Mouse (Mus musculus): ENCODE results near the gene Supt6. TPM values are rescaled to one million over a fixed set of nuclear protein-coding genes. Genes with fewer than 3 reads are reported as not detected.
"Not testable (repeated sequence)": the region's sequence is repeated elsewhere in the genome, so short reads cannot be mapped to it uniquely, and the experiment has no call there.

Gene Supt6
- polyA plus RNA-seq, 1 experiment from 2014 or later: 12.9 TPM

DNA sequence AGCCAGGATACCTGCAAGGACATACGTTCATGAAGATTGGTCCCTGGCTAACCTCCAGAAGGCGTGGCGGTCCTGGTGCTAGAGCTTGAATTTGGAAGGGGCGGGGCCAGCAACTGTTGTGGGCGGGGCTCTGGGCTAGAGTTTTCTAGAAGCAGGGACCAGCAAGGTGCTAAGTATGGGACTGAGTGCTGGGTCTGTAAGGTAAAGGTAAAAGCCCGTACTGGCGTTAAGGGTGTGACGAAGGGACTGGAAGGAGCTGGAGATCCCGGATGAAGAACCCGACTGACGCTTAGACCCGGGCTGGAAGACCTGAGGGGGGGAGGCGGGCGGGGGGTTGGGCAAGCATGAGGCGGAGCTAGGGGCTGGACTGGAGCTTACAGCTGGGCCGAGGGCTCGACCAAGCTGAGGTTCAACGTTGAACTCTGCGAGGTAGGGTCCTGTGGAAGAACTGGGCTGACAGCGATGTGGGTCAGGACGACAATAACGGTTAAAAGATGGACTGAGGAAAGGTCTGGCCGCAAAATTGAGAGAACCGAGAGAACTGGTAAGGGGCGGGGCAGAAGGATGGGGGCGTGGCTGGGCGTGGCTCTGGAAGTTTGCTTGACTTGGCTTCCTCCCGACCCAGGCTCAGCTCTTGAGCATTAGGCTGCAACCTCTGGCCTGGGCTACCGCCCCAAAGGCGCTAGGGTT lies 51.2 kb downstream of the Supt6 start:
- 4% methylated on average over 30 of the region's 30 CpGs for WGBS
- ATAC-seq (replicated peaks; ENCODE audit: insufficient number of reproducible peaks, insufficient read depth, low FRiP score, low read depth): peak; percentile 72
- peak overlapping the region; percentile 41; the same call in 1 of the 2 replicates for H3K27ac ChIP-seq

DNA sequence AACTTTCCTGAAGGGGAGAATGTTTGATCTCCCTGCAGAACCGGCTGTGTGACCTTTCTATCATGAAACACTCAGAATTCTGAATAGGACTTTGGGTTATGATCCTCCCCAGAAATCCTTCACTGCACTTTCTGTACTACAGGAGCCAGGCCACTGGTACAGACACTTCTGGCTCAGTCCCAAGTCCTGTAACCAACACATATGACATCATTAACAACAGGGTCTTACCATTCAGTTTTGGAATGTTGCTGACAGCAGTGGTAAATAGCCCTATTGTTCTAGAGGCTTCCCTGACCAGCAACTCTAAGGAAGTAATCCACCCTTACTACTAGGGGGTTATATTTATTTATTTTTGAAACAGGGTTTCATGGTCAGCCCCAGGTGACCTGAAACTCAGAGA lies 52.7 kb downstream of the Supt6 start, which contains the start of gene Proca1:
Gene Proca1 (plus strand): TSS at position 280 of the 400 bp plus-strand sequence.
- peaks cover 33% of the 10 kb centered on the region for H3K4me1 ChIP-seq (replicated peaks)
- peaks cover 24% of the 10 kb centered on the region for H3K36me3 ChIP-seq
- ATAC-seq (replicated peaks; ENCODE audit: insufficient number of reproducible peaks, insufficient read depth, low FRiP score, low read depth): no peak
- WGBS: 45% methylated on average over 1 of the region's 1 CpGs
- H3K27ac ChIP-seq: no peak within 1 kb of the TSS
- H3K4me2 ChIP-seq: peak within 1 kb of the TSS; percentile 89
- H3K9me3 ChIP-seq (replicated peaks): no peaks in the 10 kb centered on the region
- no peak within 1 kb of the TSS for H3K9ac ChIP-seq
- peak within 1 kb of the TSS; percentile 63 for H3K4me3 ChIP-seq
- no peaks in the 10 kb centered on the region for H3K27me3 ChIP-seq

More for the DNA sequence above, 51.2 kb downstream of the Supt6 start:
- Histone ChIP-seq H3K9ac (peak overlapping the region; percentile 58), H3K4me2 (peak overlapping the region; percentile 89), H3K4me3 (peak overlapping the region; percentile 63), H3K9me3 (replicated peaks) (no peaks in the 10 kb centered on the region), H3K4me1 (replicated peaks) (peaks cover 24% of the 10 kb centered on the region), H3K36me3 (peaks cover 24% of the 10 kb centered on the region), H3K27me3 (no peaks in the 10 kb centered on the region)

- Histone ChIP-seq H3K27me3 (no peaks in the 10 kb centered on the region), H3K36me3 (peaks cover 24% of the 10 kb centered on the region), H3K4me3 (peak overlapping the region; percentile 60; the same call in 1 of the 2 replicates), H3K4me2 (peak overlapping the region; percentile 81), H3K27ac (peak overlapping the region; percentile 97), H3K9me3 (replicated peaks) (no peaks in the 10 kb centered on the region), H3K4me1 (replicated peaks) (peaks cover 26% of the 10 kb centered on the region), H3K9ac (no peak overlapping the region)
- 67% methylated on average over 6 of the region's 6 CpGs for WGBS
- ATAC-seq (replicated peaks; ENCODE audit: insufficient number of reproducible peaks, insufficient read depth, low FRiP score, low read depth): no peak
Measured at GRCm38 (mm10) chr11:78190041-78190440, 55.7 kb downstream of the Supt6 start.

DNA sequence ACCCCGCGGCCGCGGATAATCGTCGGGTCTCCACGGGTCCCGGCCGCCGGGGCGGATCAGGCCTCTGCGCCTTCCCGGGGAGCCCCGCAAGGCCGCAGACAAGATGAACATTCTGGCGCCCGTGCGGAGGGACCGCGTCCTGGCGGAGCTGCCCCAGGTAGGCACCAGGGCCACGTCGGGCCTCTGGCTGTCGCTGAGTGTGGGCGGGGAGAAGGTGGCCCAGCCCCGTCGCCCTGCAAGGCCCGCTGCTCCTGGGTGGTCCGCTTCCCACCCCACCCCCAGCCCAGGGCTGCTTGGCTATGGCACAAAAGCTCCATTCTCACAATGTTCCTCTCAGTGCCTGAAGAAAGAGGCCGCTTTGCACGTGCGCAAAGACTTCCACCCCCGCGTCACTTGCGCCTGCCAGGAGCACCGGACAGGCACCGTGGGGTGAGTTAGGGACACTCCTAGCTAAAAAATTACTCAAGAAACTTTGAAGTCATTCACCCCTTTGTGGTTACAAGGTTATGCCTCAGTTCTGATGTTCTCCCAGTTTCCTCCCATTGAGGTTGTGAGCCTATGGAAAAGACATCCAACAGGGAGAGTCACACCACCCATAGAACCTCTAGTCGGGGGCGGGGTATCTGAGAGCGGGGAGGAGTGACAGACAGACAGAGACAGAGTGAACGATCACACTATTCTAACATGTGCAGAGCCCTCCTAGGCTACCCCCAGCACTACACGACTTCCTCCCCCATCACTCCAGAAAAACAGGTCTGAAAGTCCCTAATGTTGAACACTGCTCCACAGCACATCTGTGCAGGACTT lies 56.4 kb downstream of the Supt6 start:
- under 1% methylated on average over 42 of the region's 42 CpGs for WGBS
- peak overlapping the region; percentile 80 for H3K9ac ChIP-seq
- H3K27ac ChIP-seq: peak overlapping the region; percentile 97
- ATAC-seq (replicated peaks; ENCODE audit: insufficient number of reproducible peaks, insufficient read depth, low FRiP score, low read depth): peak; percentile 83
- peaks cover 21% of the 10 kb centered on the region for H3K4me1 ChIP-seq (replicated peaks)
- peaks cover 24% of the 10 kb centered on the region for H3K36me3 ChIP-seq
- no peaks in the 10 kb centered on the region for H3K27me3 ChIP-seq
- peak overlapping the region; percentile 60 for H3K4me3 ChIP-seq
- no peaks in the 10 kb centered on the region for H3K9me3 ChIP-seq (replicated peaks)
- H3K4me2 ChIP-seq: peak overlapping the region; percentile 81

- Histone ChIP-seq H3K4me2 (peak within 1 kb of the TSS; percentile 81), H3K36me3 (peaks cover 24% of the 10 kb centered on the region), H3K27ac (peak within 1 kb of the TSS; percentile 97), H3K27me3 (no peaks in the 10 kb centered on the region), H3K4me3 (peak within 1 kb of the TSS; percentile 60), H3K9me3 (replicated peaks) (no peaks in the 10 kb centered on the region), H3K4me1 (replicated peaks) (peaks cover 21% of the 10 kb centered on the region), H3K9ac (peak within 1 kb of the TSS; percentile 80)
- WGBS: under 1% methylated on average over 80 of the region's 80 CpGs
- peak; percentile 82 for ATAC-seq (replicated peaks; ENCODE audit: insufficient number of reproducible peaks, insufficient read depth, low FRiP score, low read depth)
Measured at GRCm38 (mm10) chr11:78188331-78189233, 57.2 kb downstream of the Supt6 start, which contains the start of gene Rab34. Gene Rab34 (plus strand): TSS chr11:78188430.

GRCm38 (mm10) chr11:78184702-78185101 lies 61.1 kb downstream of the Supt6 start:
- not testable (repeated sequence) for H3K9ac ChIP-seq; H3K9me3 ChIP-seq (replicated peaks); H3K27me3 ChIP-seq; H3K4me3 ChIP-seq; H3K27ac ChIP-seq; H3K4me2 ChIP-seq; ATAC-seq (replicated peaks; ENCODE audit: insufficient number of reproducible peaks, insufficient read depth, low FRiP score, low read depth)
- Histone ChIP-seq H3K36me3 (peaks cover 26% of the 10 kb centered on the region), H3K4me1 (replicated peaks) (peaks cover 38% of the 10 kb centered on the region)
- WGBS: 92% methylated on average over 6 of the region's 6 CpGs

DNA sequence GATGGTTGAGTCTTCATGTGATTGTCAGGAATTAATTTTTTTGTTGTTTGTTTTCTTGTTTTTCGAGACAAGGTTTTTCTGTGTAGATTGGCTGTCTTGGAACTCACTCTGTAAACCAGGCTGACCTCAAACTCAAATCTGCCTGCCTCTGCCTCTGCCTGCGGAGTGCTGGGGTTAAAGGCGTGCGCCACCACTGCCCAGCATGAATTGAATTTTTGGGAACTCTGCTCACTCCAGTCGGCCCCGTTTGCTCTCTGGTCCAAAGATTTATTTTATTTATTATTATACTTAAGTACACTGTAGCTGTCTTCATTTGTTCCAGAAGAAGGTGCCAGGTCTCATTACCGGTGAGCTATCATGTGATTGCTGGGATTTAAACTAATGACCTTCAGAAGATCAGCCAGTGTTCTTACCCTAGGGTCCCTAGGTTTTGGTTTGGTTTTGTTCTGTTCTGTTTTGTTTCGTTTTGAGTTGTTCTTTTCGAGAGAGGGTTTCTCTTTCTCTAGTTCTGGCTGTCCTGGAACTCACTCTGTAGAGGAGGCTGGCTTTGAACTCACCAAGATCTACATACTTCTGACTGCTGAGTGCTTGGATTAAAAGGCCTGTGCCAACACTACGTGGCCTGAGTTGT lies 61.8 kb downstream of the Supt6 start:
- Histone ChIP-seq H3K27me3 (no peaks in the 10 kb centered on the region), H3K4me2 (peak overlapping the region; percentile 61), H3K27ac (peak overlapping the region; percentile 92), H3K9me3 (replicated peaks) (no peaks in the 10 kb centered on the region), H3K4me3 (peak overlapping the region; percentile 90), H3K9ac (no peak overlapping the region), H3K4me1 (replicated peaks) (peaks cover 38% of the 10 kb centered on the region), H3K36me3 (peaks cover 29% of the 10 kb centered on the region)
- no peak for ATAC-seq (replicated peaks; ENCODE audit: insufficient number of reproducible peaks, insufficient read depth, low FRiP score, low read depth)
- WGBS: 49% methylated on average over 10 of the region's 10 CpGs

- H3K36me3 ChIP-seq: peaks cover 29% of the 10 kb centered on the region
- peak within 1 kb of the TSS; percentile 90 for H3K4me3 ChIP-seq
- WGBS: under 1% methylated on average over 38 of the region's 38 CpGs
- peak within 1 kb of the TSS; percentile 92 for H3K27ac ChIP-seq
- peaks cover 37% of the 10 kb centered on the region for H3K4me1 ChIP-seq (replicated peaks)
- peak within 1 kb of the TSS; percentile 63 for H3K4me2 ChIP-seq
- H3K9me3 ChIP-seq (replicated peaks): no peaks in the 10 kb centered on the region
- no peaks in the 10 kb centered on the region for H3K27me3 ChIP-seq
- peak; percentile 81 for ATAC-seq (replicated peaks; ENCODE audit: insufficient number of reproducible peaks, insufficient read depth, low FRiP score, low read depth)
- peak within 1 kb of the TSS; percentile 96 for H3K9ac ChIP-seq
Measured at GRCm38 (mm10) chr11:78182961-78183844, 62.6 kb downstream of the Supt6 start, which contains the start of gene Rpl23a. Gene Rpl23a (minus strand): TSS chr11:78183584.

DNA sequence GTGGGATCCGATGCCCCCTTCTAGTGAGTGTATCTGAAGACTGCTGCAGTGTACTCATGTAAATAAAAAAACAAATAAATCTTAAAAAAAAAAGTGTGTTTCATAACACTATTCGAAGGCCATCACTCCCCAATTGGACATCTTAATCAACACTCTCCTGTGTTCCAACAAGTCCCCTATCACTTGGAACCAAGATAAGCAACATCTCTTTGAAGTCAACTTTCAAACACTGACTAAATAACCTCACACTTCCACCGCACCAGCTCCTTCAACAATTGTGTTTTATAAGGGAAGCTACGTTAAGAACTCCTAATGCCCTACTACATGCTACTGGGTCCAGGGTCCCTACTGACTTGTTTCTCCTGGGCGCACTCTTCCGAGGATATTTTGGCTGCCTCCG lies 63.3 kb downstream of the Supt6 start:
- Histone ChIP-seq H3K4me3 (peak overlapping the region; percentile 90), H3K27me3 (no peaks in the 10 kb centered on the region), H3K4me1 (replicated peaks) (peaks cover 39% of the 10 kb centered on the region), H3K4me2 (peak overlapping the region; percentile 63), H3K9me3 (replicated peaks) (no peaks in the 10 kb centered on the region), H3K36me3 (peaks cover 29% of the 10 kb centered on the region), H3K9ac (peak overlapping the region; percentile 96), H3K27ac (peak overlapping the region; percentile 92)
- ATAC-seq (replicated peaks; ENCODE audit: insufficient number of reproducible peaks, insufficient read depth, low FRiP score, low read depth): no peak
- whole genome bisulfite sequencing: under 1% methylated on average over 7 of the region's 7 CpGs

All from heart, embryonic 15.5 days (tissue).